Mouse (Mus musculus): ENCODE results near the gene Gm3248. TPM values are rescaled to one million over a fixed set of nuclear protein-coding genes. Genes with fewer than 3 reads are reported as not detected.
"Not testable (repeated sequence)": the region's sequence is repeated elsewhere in the genome, so short reads cannot be mapped to it uniquely, and the experiment has no call there.

Gene Gm3248
- 1 to 10 TPM; 1.0 to 2.1 (median 1.2) TPM for total RNA-seq (2022)

DNA sequence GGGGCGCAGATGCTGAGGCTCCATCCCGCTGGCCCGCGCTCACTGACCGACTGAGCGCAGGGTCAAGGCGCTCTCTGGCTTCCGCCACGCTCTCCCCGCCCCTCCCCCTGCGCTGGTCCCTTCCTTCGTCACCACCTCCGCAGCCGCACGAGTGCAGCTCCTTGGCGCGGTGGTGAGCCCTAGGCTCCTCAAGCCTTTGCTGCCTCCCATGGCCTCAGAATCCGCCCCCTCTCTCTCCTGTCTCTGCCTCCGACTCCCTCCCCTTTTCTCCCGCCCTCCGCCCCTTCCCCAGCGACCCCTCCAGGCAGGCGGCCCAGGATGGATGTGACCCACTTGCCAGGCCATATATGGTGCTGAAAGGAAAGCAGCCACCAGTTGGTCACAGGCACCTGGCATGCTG, at the start of gene Gm3248:
TSS of gene Gm3248 (minus strand) at position 111 of the 400 bp plus-strand sequence.
- not testable (repeated sequence) for DNase-seq (ENCODE audit: low spot score in 2 of 2)

DNA sequence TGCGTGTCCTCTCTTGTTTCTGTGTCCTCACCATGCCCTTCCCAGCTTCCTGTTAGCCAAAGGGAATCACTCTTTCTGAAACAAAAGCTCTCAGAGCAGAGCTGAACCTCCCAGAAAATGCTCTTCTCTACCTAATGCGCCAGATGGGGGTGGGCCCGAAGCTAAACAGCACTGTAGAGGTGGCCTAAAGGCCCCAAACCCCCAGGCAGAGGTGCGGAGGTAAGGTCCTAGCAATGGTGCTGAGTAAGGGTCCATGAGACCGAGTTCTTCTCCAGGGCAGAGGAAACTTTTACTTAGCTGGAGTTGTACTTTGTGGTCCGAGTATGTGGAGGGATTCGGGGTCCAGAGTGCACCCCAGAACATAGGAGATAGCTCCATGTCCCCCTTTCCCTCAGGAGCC, 25.6 kb upstream of the Gm3248 start:
- peak in 1 of 2 experiments; percentile 12 for DNase-seq (ENCODE audit: low spot score in 2 of 2)

DNA sequence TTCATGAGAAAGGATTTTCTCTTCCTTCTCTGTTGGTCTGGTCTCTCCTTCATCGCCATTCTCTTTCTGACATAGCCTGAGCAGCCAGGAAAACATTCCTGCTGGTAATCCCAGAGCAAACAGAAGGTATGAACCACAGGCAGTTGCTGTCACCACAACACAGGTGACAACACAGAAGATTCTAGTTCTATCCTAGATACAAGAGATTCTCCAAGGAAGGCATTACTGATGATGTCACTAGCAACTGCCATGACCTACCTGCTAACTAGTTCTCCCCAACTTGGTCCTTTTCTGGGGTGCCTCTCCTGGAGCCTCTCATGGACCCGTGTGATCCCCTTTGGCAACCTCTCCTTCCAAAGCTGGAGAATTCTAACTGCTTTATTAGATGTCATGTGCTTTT, 17.5 kb upstream of the Gm3248 start, which contains the start of gene Gm3453:
TSS of gene Gm3453 (minus strand) at position 101 of the 400 bp plus-strand sequence.
- not testable (repeated sequence) for DNase-seq (ENCODE audit: low spot score in 2 of 2)

DNA sequence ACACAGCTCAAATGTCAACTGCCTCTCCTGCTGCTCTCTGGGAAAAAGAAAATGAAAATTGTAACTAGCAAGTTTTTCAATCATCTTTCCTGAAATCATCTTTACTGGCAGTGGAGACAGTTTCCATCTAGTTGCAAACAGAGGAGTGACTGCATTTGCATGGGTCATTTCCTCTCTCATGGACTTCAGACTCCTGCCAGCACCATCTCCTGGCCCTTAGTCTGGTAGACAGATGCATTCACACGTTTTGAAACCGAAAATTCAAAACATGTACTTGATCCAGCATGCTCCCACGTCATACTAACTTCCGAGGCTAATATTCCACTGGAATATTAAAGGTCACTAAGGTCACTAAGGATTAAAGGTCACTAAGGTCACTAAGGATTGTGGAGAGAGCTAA, 896 bp upstream of the Gm3248 start:
- not testable (repeated sequence) for DNase-seq (ENCODE audit: low spot score in 2 of 2)

DNA sequence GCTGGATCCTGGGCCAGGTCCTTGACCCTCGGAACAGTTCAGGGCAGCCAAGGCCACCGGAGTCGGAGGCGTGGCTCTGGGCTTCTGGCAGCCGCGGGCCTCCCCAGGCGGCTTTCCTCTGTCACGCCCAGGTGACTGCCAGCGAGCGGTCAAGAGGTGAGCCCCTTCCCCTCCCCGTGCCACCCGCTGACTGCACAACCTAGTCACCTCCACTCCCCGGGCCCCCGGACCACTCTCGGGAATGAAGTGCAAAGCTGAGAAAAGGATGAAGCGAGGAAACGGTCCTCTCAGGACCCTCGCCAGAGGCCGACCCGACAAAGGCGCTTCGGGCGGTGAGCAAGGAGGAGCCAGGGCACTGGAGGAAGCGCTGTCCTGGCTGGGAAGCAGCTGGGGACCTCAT, 443 bp downstream of the Gm3248 start:
- DNase-seq (ENCODE audit: low spot score in 2 of 2): not testable (repeated sequence)

DNA sequence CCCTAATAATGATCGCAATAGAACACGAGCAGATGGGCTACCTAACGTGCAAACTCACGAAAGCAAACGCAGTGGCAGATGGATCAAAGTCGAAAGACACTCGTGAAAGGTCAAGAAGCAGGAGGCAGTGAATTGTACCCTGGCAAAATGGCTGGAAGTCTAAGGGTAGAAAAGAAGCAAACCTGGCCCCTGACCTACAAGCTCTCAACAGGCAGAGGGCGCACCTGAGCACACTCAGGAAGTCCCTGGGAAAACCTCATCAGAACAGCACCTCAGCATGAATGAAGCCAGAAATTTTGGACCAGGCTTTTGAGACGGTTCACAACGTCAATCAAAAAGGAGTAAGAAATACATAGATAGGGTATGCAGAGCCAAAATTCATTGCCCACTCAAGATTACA, 1.1 kb downstream of the Gm3248 start:
- peak in 1 of 2 experiments; percentile 24 for DNase-seq (ENCODE audit: low spot score in 2 of 2)

DNA sequence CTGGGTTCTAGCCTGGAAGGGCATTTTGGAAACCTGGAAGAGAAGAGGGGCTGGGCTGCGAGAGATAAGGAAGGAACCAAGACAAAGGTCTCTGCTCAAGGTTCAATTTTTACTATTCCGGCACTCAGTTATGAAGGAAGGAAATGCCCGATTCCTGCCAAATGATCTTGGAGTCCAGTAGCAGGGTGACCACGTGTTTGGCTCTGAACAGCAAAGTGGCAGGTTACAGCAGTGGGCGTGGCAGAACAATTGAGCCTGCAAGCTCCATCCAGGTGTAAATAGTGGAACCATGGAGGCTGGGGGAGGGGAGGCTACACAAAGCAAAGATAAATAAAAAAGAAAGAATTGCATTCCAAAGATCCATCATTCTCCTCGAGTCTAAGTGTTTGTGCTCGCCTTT, 38.3 kb downstream of the Gm3248 start:
- DNase-seq (ENCODE audit: low spot score in 2 of 2): not testable (repeated sequence)

DNA sequence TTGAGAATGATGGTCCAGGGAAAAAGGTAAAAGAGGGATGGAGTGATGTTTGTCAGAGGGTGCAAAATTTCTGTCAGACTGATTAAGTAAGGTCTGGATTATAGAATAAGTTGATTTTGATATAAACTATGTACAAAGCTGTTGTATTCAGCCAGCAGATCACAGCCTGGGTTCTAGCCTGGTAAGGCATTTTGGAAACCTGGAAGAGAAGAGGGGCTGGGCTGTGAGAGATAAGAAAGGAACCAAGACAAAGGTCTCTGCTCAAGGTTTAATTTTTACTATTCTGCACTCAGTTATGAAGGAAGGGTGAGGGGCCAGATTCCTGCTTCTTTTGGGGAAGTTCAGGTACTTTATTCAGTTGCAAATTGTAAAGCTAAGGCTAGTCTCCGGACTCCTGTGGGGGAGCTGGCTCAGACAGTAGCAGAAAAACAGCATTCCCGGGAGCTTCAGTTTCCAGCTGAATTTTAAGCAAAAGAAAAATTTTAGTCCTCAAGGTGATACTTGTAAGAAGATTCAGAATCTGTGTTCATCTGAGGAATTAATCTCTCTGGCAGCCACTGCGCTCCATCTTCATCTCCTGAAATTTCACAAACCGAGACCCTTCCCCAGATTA, 43.1 kb downstream of the Gm3248 start:
- DNase-seq (ENCODE audit: low spot score in 2 of 2): not testable (repeated sequence)

DNA sequence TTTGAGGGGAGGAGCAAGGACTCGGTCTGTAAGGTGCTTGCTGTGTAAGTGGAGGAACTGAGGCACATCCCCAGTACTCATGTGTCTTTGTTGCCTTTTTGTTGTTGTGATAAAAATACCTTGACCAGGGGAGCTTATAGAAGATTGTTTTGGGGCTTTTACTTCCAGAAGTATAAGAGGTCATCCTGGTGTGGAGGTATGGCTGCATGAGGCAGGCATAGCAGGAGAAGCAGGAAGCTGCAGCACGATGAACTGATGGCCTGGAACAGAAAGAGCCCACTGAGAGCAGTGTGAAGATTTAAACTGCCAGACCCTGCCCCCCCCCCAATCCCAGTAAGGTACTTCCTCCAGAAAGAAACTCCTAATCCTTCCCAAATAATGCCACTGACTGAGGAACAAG, 47.8 kb downstream of the Gm3248 start:
- not testable (repeated sequence) for DNase-seq (ENCODE audit: low spot score in 2 of 2)

Other genes starting within 250 kb of the Gm3248 start
- gene Gm3373, start 220.2 kb downstream of the Gm3248 start, total RNA-seq (2022): 1 to 10 TPM in 1 of 4 experiments, under 1 TPM in 3; 0.35 to 1.9 (median 0.82) TPM
- 1 to 10 TPM; 4.2 to 5.6 (median 4.9) TPM for gene Gm3383, start 153.8 kb downstream of the Gm3248 start, total RNA-seq (2022)
- not detected for gene Gm3424, start 131.4 kb downstream of the Gm3248 start, total RNA-seq (2022)
- gene Gm8237, start 81.4 kb downstream of the Gm3248 start, total RNA-seq (2022): 1 to 10 TPM in 3 of 4 experiments, under 1 TPM in 1; 0.89 to 1.5 (median 1.0) TPM
- gene Gm3453, start 17.4 kb upstream of the Gm3248 start, total RNA-seq (2022): not detected
- not detected for gene Gm6337, start 96.5 kb upstream of the Gm3248 start, total RNA-seq (2022)
- gene Gm8206, start 132.2 kb upstream of the Gm3248 start, total RNA-seq (2022): 1 to 10 TPM in 1 of 4 experiments, under 1 TPM in 1, not detected in 2; 0.49 to 1.3 TPM
- gene Gm3468, start 146.9 kb upstream of the Gm3248 start, total RNA-seq (2022): 1 to 10 TPM in 3 of 4 experiments, under 1 TPM in 1; 0.69 to 2.4 (median 1.7) TPM
- gene Gm3476, start 164.1 kb upstream of the Gm3248 start, total RNA-seq (2022): not detected

All from layer of hippocampus, adult 8-10 months (tissue).